Mouse (Mus musculus) E14TG2a.4 (cell line): ENCODE results near the gene Ptpn14.

Experiments used
- H3K27me3 ChIP-seq: 2 replicates; pipeline ENCODE4 v1.6.1; 2014; ENCODE audit warnings: low read length, control low read depth; ENCODE audit not compliant: insufficient read depth
- H3K36me3 ChIP-seq: 2 replicates; pipeline ENCODE4 v1.6.1; 2014; ENCODE audit warnings: low read length, control low read depth; ENCODE audit not compliant: insufficient read depth
- H3K4me1 ChIP-seq: replicated peaks from 2 replicates; pipeline ENCODE4 v1.6.1; 2014; ENCODE audit warnings: low read depth, low read length, control low read depth
- H3K4me3 ChIP-seq: replicated peaks from 2 replicates; pipeline ENCODE4 v1.5.1; 2014; ENCODE audit warnings: mild to moderate bottlenecking, low read length
- H3K9me3 ChIP-seq: 2 replicates; pipeline ENCODE4 v1.6.1; 2014; ENCODE audit warnings: low read length, control low read depth
- CTCF ChIP-seq: conservative IDR thresholded peaks from 2 replicates; pipeline ENCODE4 v1.5.1; 2014; ENCODE audit warnings: low read length
- NANOG ChIP-seq: IDR thresholded peaks from 2 replicates; pipeline ENCODE4 v1.6.1; 2014; ENCODE audit warnings: borderline replicate concordance, low read length, mixed read lengths
- POU5F1 ChIP-seq: IDR thresholded peaks from 2 replicates; pipeline ENCODE4 v1.6.1; 2014; ENCODE audit warnings: low read length, borderline replicate concordance

The Ptpn14 gene

DNA sequence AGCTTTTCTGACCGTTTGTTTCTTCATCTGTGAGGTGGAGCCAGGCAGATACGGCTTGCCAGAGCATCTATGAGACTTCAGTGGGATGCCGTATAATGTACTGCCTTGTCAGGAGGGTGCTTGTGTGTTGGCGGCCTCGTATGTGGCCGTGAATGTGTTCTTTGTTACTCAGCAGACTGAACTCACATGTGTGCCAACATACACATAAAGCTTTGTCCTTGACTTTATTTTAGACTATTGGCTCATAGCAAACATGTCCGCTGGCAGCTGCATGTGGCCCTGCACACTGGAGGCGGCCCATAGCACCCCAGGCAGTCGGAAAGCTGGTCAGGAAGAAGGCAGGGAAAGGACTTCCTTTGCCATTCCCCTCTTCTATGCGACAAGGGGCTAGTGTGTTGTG is 3.6 kb downstream of the Ptpn14 start:
- Histone ChIP-seq H3K4me3 (peak overlapping the region; percentile 41; the same call in 1 of the 2 replicates), H3K36me3 (no peaks in the 10 kb centered on the region), H3K4me1 (peaks cover 40% of the 10 kb centered on the region), H3K9me3 (0 out of 2 replicates have a peak, but pooled peaks cover 2% of the 10 kb centered on the region), H3K27me3 (peaks cover 77% of the 10 kb centered on the region)
- TF ChIP-seq NANOG (no peak), POU5F1 (no peak)

GRCm38 (mm10) chr1:189732156-189732555 is 4.1 kb downstream of the Ptpn14 start:
- Histone ChIP-seq H3K9me3 (0 out of 2 replicates have a peak, but pooled peaks cover 2% of the 10 kb centered on the region), H3K36me3 (no peaks in the 10 kb centered on the region), H3K4me3 (peak overlapping the region; percentile 41; the same call in 1 of the 2 replicates), H3K4me1 (peaks cover 36% of the 10 kb centered on the region), H3K27me3 (peaks cover 72% of the 10 kb centered on the region)
- no peak for TF ChIP-seq NANOG
- no peak for TF ChIP-seq POU5F1
- TF ChIP-seq CTCF, result no peak

GRCm38 (mm10) chr1:189740075-189740474 is 12.0 kb downstream of the Ptpn14 start:
- Histone ChIP-seq H3K4me3 (no peak overlapping the region), H3K36me3 (no peaks in the 10 kb centered on the region), H3K4me1 (peaks cover 5% of the 10 kb centered on the region), H3K27me3 (peaks cover 25% of the 10 kb centered on the region), H3K9me3 (0 out of 2 replicates have a peak, but pooled peaks cover 2% of the 10 kb centered on the region)
- no peak for TF ChIP-seq CTCF

DNA sequence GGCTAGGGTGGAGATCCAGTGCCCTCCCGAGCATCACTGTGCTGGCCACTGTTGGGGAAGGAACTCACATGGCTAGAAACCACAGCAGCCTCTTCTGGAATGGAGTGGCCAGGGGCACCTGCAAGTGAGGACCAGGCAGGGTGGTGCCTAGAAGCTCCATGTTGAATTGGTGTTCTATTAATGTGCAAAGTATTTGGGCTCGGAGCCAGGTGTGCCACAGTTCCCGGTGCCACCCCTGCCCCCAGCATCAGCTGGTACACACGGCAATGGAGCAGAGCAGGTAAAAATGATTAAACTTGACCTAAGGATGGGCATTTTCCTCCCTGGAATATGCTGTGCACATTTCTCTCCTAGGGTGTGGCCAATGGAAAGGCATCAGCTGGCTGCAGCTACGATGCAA is 14.0 kb downstream of the Ptpn14 start:
- Histone ChIP-seq H3K27me3 (peaks cover 25% of the 10 kb centered on the region), H3K9me3 (no peaks in the 10 kb centered on the region)
- TF ChIP-seq CTCF (no peak), POU5F1 (no peak), NANOG (no peak)

GRCm38 (mm10) chr1:189743136-189743535 is 15.1 kb downstream of the Ptpn14 start:
- Histone ChIP-seq H3K9me3 (no peaks in the 10 kb centered on the region), H3K27me3 (peaks cover 23% of the 10 kb centered on the region), H3K36me3 (no peaks in the 10 kb centered on the region), H3K4me3 (no peak overlapping the region), H3K4me1 (peaks cover 12% of the 10 kb centered on the region)
- no peak for TF ChIP-seq NANOG
- TF ChIP-seq POU5F1, result no peak
- no peak for TF ChIP-seq CTCF

More for the DNA sequence above, 14.0 kb downstream of the Ptpn14 start:
- Histone ChIP-seq H3K4me1 (peaks cover 12% of the 10 kb centered on the region), H3K4me3 (no peak overlapping the region), H3K36me3 (no peaks in the 10 kb centered on the region)

GRCm38 (mm10) chr1:189744914-189745710 is 17.0 kb downstream of the Ptpn14 start:
- peaks cover 12% of the 10 kb centered on the region for H3K4me1 ChIP-seq
- TF ChIP-seq CTCF (no peak), NANOG (no peak), POU5F1 (no peak)
- no peak overlapping the region for H3K4me3 ChIP-seq
- H3K27me3 ChIP-seq, result peaks cover 12% of the 10 kb centered on the region
- H3K36me3 ChIP-seq, result no peaks in the 10 kb centered on the region
- no peaks in the 10 kb centered on the region for H3K9me3 ChIP-seq

GRCm38 (mm10) chr1:189746520-189746919 is 18.5 kb downstream of the Ptpn14 start:
- Histone ChIP-seq H3K4me1 (peaks cover 12% of the 10 kb centered on the region), H3K4me3 (no peak overlapping the region), H3K27me3 (peaks cover 10% of the 10 kb centered on the region; the same call in 1 of the 2 replicates), H3K36me3 (no peaks in the 10 kb centered on the region), H3K9me3 (no peaks in the 10 kb centered on the region)
- TF ChIP-seq NANOG, result no peak
- TF ChIP-seq POU5F1, result no peak
- no peak for TF ChIP-seq CTCF

DNA sequence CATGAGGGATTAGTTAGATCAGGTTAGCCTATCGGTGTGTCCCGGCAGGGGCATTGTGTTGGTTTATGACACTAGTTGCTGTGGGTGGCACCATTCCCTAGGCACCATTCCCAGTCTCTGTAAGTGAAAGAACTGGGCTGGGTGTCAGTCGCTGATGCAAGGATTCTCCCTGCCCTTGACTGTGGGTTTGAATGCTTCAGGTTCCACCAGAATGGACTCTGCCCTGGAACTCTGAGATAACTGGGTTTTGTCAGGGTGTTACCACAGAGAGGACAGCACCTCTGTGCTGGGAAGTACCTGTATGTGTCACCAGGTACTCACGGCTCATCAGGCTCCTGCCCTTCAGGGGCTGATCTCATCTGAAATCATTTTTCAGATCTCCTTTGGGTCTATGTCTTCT is 21.7 kb downstream of the Ptpn14 start:
- peaks cover 12% of the 10 kb centered on the region for H3K4me1 ChIP-seq
- H3K36me3 ChIP-seq, result no peaks in the 10 kb centered on the region
- no peak for TF ChIP-seq NANOG
- TF ChIP-seq POU5F1, result no peak
- TF ChIP-seq CTCF, result no peak
- no peak overlapping the region for H3K4me3 ChIP-seq
- peaks cover 11% of the 10 kb centered on the region for H3K27me3 ChIP-seq
- H3K9me3 ChIP-seq, result no peaks in the 10 kb centered on the region

DNA sequence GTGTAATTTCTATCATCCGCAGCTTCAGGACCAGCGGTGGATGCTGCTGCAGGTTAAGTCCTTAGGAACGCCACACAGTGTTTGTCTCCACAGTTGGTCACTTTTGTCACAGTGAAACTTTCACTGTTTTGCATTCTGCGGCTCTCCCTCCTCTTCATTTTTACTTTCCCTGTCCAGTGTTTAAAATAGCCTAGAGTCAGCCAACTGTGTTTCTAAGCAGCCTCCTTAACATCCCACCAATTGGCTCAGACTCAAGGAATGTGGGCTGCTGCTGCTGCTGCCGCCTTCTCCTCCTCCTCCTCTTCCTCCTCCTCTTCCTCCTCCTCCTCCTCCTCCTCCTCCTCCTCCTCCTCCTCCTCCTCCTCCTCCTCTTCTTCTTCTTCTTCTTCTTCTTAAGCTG is 22.2 kb downstream of the Ptpn14 start:
- no peak for TF ChIP-seq NANOG
- no peak for TF ChIP-seq POU5F1
- TF ChIP-seq CTCF, result no peak
- H3K4me1 ChIP-seq, result peaks cover 12% of the 10 kb centered on the region
- H3K9me3 ChIP-seq, result no peaks in the 10 kb centered on the region
- no peak overlapping the region for H3K4me3 ChIP-seq
- peaks cover 11% of the 10 kb centered on the region for H3K27me3 ChIP-seq
- no peaks in the 10 kb centered on the region for H3K36me3 ChIP-seq
